Comparison of ENCODE assay signal across 10 mouse cellular contexts in genomic region chr16:22554996-22555395, GRCm38 (mm10).
DNase-seq lines count a peak whose midpoint lies in the region; ATAC-seq and TF ChIP-seq lines count a peak whose summit lies in the region.
"Had no signal": no experiment of that assay in that cellular context is flagged by ENCODE, and none has a peak within 500 bp of the region (broad histone marks: within the 10 kb centered on the region; RNA-seq: fewer than 3 reads in every experiment).

No protein-coding gene starts in this region.

- H3K79me2 ChIP-seq in MEL (ENCODE audit: control insufficient read depth, insufficient read depth, low read length, poor library complexity): no peaks in the 10 kb centered on the region

- TF ChIP-seq RAD21 in MEL (IDR thresholded peaks at IDR 0.05; ENCODE audit: low read depth, low read length): peak; percentile 57

- no peaks in the 10 kb centered on the region for H3K36me3 ChIP-seq in kidney, embryonic 16.5 days (ENCODE audit: insufficient read depth, low read length)
- no peaks in the 10 kb centered on the region for H3K36me3 ChIP-seq in MEL (ENCODE audit: control insufficient read depth in 1 of 2, insufficient read depth in 2 of 2, low read length in 2 of 2)
- H3K36me3 ChIP-seq: heart, embryonic 13.5 days had no signal

- H3K27ac ChIP-seq in kidney, embryonic 16.5 days (ENCODE audit: low read length): no peak overlapping the region
- no peak overlapping the region for H3K27ac ChIP-seq in MEL (ENCODE audit: control insufficient read depth, low read depth, low read length)
- H3K27ac ChIP-seq: heart, embryonic 13.5 days had no signal

- no peak overlapping the region for H3K4me3 ChIP-seq in kidney, embryonic 16.5 days (ENCODE audit: low read length)
- no peak overlapping the region for H3K4me3 ChIP-seq in MEL (ENCODE audit: control insufficient read depth in 1 of 2, insufficient read depth in 1 of 2, low read depth in 2 of 2, low read length in 2 of 2)
- H3K4me3 ChIP-seq: heart, embryonic 13.5 days had no signal

- H3K27me3 ChIP-seq in kidney, embryonic 16.5 days (ENCODE audit: insufficient read depth, low read length): no peaks in the 10 kb centered on the region
- no peaks in the 10 kb centered on the region; a peak in 1 of 4 replicates for H3K27me3 ChIP-seq in MEL (ENCODE audit: control insufficient read depth in 1 of 2, insufficient read depth in 2 of 2, low read length in 2 of 2)
- H3K27me3 ChIP-seq: heart, embryonic 13.5 days had no signal

- H3K4me1 ChIP-seq in kidney, embryonic 16.5 days (ENCODE audit: insufficient read depth, low read length): peaks cover 23% of the 10 kb centered on the region
- no peaks in the 10 kb centered on the region for H3K4me1 ChIP-seq in MEL (ENCODE audit: control insufficient read depth in 1 of 2, insufficient read depth in 2 of 2, low read length in 2 of 2)

- H3K4me2 ChIP-seq in kidney, embryonic 16.5 days (replicated peaks; ENCODE audit: low read depth, low read length): no peak overlapping the region
- H3K4me2 ChIP-seq: heart, embryonic 13.5 days had no signal

- no peak overlapping the region for H3K9ac ChIP-seq in kidney, embryonic 16.5 days (replicated peaks; ENCODE audit: low read length)
- no peak overlapping the region for H3K9ac ChIP-seq in MEL (ENCODE audit: control insufficient read depth, low read depth, low read length, poor library complexity, severe bottlenecking)
- H3K9ac ChIP-seq: heart, embryonic 13.5 days had no signal

- peak; percentile 29 for DNase-seq in kidney, adult 18-20 months
- DNase-seq in B cell, adult 2 months: peak; percentile 50 to 52
- DNase-seq in MEL (ENCODE audit: low read depth, low spot score): peak; percentile 39
- peak; percentile 63 for DNase-seq in induced T-regulatory cell, adult 2 months (ENCODE audit: low read depth)
- DNase-seq in right cerebral cortex, postnatal 10 days (ENCODE audit: low spot score in 2 of 2): no peak
- no peak for DNase-seq in gastrocnemius, adult 8-10 months (ENCODE audit: low spot score in 2 of 2)
- no peak for DNase-seq in layer of hippocampus, adult 8-10 months (ENCODE audit: low spot score in 2 of 2)
- DNase-seq: layer of hippocampus, postnatal 36 days had no signal

- TF ChIP-seq POLR2A in MEL (IDR thresholded peaks at IDR 0.05; ENCODE audit: control insufficient read depth in 1 of 2, insufficient read depth in 1 of 2, low read depth in 1 of 2, low read length in 2 of 2, poor library complexity in 1 of 2): no peak

- ATAC-seq in kidney, embryonic 16.5 days (ENCODE audit: low FRiP score, low TSS enrichment): no peak

- H3K9me3 ChIP-seq in kidney, embryonic 16.5 days (ENCODE audit: low read length): no peaks in the 10 kb centered on the region
- H3K9me3 ChIP-seq in MEL (replicated peaks; ENCODE audit: insufficient read depth, low read length): no peaks in the 10 kb centered on the region
- H3K9me3 ChIP-seq: heart, embryonic 13.5 days had no signal

- no peak for TF ChIP-seq EP300 in MEL (IDR thresholded peaks at IDR 0.05; ENCODE audit: low read depth in 1 of 2, low read length in 2 of 2)

- 51% methylated on average over 2 of the region's 2 CpGs for whole genome bisulfite sequencing in kidney, embryonic 16.5 days

- TF ChIP-seq CTCF in MEL (IDR thresholded peaks at IDR 0.05 in 2 of 3, conservative IDR thresholded peaks at IDR 0.05 in 1 of 3; ENCODE audit: control insufficient read depth in 1 of 3, insufficient read depth in 1 of 3, low read depth in 2 of 3, low read length in 3 of 3, poor library complexity in 1 of 3, severe bottlenecking in 1 of 3): peak in 2 of 3 experiments; percentile 59 to 60; a peak in 5 of 6 replicates

TF ChIP-seq in MEL, 35 proteins besides CTCF, POLR2A, EP300 and RAD21:
- TF ChIP-seq SIN3A (IDR thresholded peaks at IDR 0.05; ENCODE audit: low read length) (no peak), SMC3 (IDR thresholded peaks at IDR 0.05; ENCODE audit: low read depth, low read length) (peak; percentile 68), ZC3H11A (IDR thresholded peaks at IDR 0.05; ENCODE audit: low read depth, low read length) (peak; percentile 42; the same call in 1 of the 2 replicates)

Comparison
In these comparisons a context has a peak if more than half of its experiments do, and no peak if none do; other contexts are left out.
1. DNase-seq: peak in kidney, adult 18-20 months (single experiment), B cell, adult 2 months (2 of 2), MEL (single experiment) and induced T-regulatory cell, adult 2 months (single experiment); none in right cerebral cortex, postnatal 10 days (0 of 2), gastrocnemius, adult 8-10 months (0 of 2) and layer of hippocampus, adult 8-10 months (0 of 2).